Mouse (Mus musculus): ENCODE data around the gene Setd6.

DNA sequence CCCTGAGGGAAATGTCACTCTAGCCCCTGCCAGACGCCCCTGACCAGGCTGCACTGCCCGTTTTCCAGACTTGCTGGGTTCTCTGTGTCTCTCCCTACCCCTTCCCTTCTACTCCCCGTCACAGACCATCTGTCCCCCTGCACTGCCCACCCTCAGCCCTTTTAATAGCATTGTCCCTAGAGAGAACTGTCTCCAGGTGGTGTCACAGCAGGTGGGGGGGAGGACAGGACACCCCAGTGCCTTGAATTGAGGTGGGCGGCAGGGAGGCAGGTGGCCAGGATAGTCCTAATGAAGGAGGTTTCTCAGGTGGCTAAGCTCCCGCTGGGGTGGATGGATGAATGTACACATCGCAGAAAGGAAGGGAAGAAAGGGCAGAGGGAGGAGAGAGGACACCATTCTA, 21.1 kb upstream of the Setd6 start:
- TF ChIP-seq CTCF (conservative IDR thresholded peaks at IDR 0.05; ENCODE audit: low read length) (no peak), POU5F1 (IDR thresholded peaks at IDR 0.05; ENCODE audit: borderline replicate concordance, low read length) (no peak)
